Mouse (Mus musculus): ENCODE measurements around the gene Ganab. TPM values are rescaled to one million over a fixed set of nuclear protein-coding genes. Genes with fewer than 3 reads are reported as not detected.

The Ganab gene
- polyA plus RNA-seq, 1 experiment from 2014 or later = 103 TPM

DNA sequence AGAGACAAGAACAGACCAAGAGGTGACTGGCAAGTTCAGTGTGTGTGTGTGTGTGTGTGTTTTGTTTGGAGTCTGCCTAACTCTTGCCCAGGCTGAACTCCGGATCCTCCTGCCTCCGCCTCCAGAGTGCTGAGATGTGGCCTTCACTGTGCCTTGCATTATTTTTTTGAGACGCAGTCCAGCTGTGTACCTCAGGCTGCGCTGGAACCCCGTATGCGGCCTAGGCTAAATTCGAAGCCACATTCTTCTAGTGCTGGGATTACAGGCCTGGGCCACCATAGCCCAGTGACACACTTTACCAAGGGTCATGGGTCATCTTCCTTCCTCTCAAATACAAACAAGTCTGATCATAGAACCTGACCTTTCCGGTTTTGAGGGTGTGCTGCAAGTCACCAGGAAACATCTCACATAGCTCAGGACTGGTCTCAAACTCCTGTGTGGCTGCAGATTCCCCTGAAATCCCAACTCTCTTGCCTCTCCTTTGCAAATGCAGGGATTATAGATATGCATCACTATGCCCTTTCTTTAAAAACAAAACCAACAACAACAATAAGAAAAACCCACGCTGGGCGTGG is 25.5 kb upstream of the Ganab start:
- 79% methylated on average over 10 of the region's 10 CpGs for WGBS
- Histone ChIP-seq H3K27ac (peak overlapping the region; percentile 94), H3K36me3 (peaks cover 37% of the 10 kb centered on the region), H3K9me3 (no peaks in the 10 kb centered on the region), H3K27me3 (ENCODE audit: insufficient read depth, poor library complexity, severe bottlenecking) (no peaks in the 10 kb centered on the region), H3K4me3 (peak overlapping the region; percentile 94), H3K4me1 (peaks cover 6% of the 10 kb centered on the region)
- no peak for DNase-seq (ENCODE audit: low spot score)

DNA sequence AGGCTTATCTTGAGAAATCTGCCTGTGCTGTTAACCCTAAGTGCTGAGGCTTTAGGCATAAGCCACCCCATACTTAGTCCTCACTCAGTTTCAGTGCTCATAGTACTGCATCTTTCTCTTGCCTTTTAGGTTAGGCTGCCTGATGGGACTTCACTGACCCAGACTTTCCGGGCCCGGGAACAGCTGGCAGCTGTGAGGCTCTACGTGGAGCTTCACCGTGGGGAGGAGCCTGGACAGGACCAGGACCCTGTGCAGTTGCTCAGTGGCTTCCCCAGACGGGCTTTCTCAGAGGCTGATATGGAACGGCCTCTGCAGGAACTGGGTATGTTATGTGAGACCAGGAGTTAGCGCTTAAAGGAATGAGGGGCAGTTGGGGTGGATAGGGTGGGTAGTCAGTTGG is 22.8 kb upstream of the Ganab start:
- peaks cover 46% of the 10 kb centered on the region for H3K36me3 ChIP-seq
- H3K4me3 ChIP-seq = no peak overlapping the region
- H3K27me3 ChIP-seq (ENCODE audit: insufficient read depth, poor library complexity, severe bottlenecking) = no peaks in the 10 kb centered on the region
- WGBS = 90% methylated on average over 7 of the region's 7 CpGs
- H3K27ac ChIP-seq = no peak overlapping the region
- H3K4me1 ChIP-seq = peaks cover 11% of the 10 kb centered on the region
- no peaks in the 10 kb centered on the region for H3K9me3 ChIP-seq
- no peak for DNase-seq (ENCODE audit: low spot score)

DNA sequence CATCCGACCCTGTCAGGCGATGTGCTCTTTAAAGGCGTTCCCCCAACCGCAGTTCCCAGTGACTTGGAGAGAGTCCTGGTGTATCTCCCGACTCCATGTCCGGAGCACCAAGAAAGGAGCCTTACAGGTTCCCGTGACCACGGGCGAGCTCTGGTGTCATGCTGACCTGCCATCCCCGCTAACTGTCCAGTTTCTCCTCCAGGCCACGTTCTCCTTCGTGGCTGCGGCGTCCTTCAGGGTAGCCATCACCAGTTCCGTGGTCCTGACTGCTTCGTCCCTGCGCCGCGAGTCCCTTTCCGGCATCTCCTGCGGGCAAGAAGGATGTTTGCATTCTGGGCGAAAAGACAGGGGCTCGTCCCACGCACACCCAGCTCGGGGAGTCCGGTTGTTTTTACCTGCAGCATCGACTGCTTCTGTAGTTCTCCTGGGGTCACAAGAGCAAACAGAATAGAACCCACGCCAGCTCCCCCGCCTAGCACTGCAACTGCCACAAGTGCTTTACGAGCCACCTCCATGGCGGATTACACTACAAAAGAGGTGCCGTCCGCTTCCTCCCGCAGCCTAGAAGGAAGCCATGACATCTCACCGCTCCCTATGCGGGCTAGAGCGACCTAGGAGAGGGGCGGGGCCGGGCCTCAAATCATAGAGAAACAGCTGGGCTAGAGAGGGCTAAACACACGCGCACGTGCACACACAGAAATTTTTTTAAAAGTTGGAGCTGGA is 17.4 kb upstream of the Ganab start, which contains the start of gene Uqcc3:
Uqcc3 (minus strand) TSS at position 613 of the 723 bp plus-strand sequence.
- H3K27ac ChIP-seq = peak within 1 kb of the TSS; percentile 94
- no peaks in the 10 kb centered on the region for H3K27me3 ChIP-seq (ENCODE audit: insufficient read depth, poor library complexity, severe bottlenecking)
- H3K4me1 ChIP-seq = peaks cover 5% of the 10 kb centered on the region; the same call in 1 of the 2 replicates
- peak; percentile 93 for DNase-seq (ENCODE audit: low spot score)
- no peaks in the 10 kb centered on the region for H3K9me3 ChIP-seq
- peak within 1 kb of the TSS; percentile 67 for H3K4me3 ChIP-seq
- WGBS = 2% methylated on average over 42 of the region's 42 CpGs
- peaks cover 23% of the 10 kb centered on the region for H3K36me3 ChIP-seq

DNA sequence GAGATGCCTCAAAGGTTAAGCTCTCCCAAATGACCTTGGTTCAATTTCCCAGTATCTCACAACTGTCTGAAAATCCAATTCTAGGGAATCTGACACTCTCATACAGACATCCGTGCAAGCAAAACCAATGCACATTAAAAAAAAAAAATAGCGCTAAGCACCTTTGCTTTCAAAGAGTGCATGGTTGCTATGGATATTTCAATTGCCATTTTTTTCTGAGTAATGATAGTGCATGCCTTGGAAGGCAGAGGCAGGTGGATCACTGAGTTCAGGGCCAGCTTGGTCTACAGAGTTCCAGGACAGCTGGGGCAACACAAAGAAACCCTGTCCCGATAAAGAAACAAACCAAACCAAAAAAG is 16.9 kb upstream of the Ganab start:
- Histone ChIP-seq H3K4me1 (peaks cover 5% of the 10 kb centered on the region; the same call in 1 of the 2 replicates), H3K36me3 (peaks cover 17% of the 10 kb centered on the region), H3K27me3 (ENCODE audit: insufficient read depth, poor library complexity, severe bottlenecking) (no peaks in the 10 kb centered on the region), H3K4me3 (peak overlapping the region; percentile 67), H3K27ac (peak overlapping the region; percentile 94; the same call in 1 of the 2 replicates), H3K9me3 (no peaks in the 10 kb centered on the region)
- whole genome bisulfite sequencing = 22% methylated on average over 3 of the region's 3 CpGs
- DNase-seq (ENCODE audit: low spot score) = no peak

DNA sequence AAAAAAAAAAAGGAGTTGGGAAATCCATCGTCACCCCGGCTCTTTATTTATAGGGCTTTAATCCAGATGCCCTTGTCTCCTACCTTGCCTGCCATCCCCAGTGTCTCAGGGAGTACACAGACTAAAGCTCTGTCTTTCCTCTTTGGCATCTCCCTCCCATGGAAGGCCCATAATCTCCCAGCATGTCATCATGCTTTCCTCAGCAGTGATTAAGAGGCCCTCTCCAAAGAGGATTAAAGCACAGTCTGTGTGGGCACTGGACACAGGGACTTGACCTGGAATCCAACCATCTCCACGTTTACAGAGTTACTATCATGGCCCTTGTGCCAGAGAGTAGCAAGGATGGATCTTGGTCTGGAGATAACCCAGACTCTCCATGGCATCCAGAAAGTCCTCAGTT is 14.3 kb upstream of the Ganab start, which contains the start of the genes Lbhd1 and Gm49403:
Lbhd1 (plus strand) TSS at position 117 of the 400 bp plus-strand sequence.
Gm49403 (plus strand) TSS at position 315 of the 400 bp plus-strand sequence.
- no peak for DNase-seq (ENCODE audit: low spot score)
- Histone ChIP-seq H3K4me3 (no peak within 1 kb of the TSS), H3K36me3 (no peaks in the 10 kb centered on the region), H3K27me3 (ENCODE audit: insufficient read depth, poor library complexity, severe bottlenecking) (no peaks in the 10 kb centered on the region), H3K9me3 (no peaks in the 10 kb centered on the region), H3K27ac (no peak within 1 kb of the TSS), H3K4me1 (peaks cover 10% of the 10 kb centered on the region)
- WGBS = 72% methylated on average over 3 of the region's 3 CpGs

DNA sequence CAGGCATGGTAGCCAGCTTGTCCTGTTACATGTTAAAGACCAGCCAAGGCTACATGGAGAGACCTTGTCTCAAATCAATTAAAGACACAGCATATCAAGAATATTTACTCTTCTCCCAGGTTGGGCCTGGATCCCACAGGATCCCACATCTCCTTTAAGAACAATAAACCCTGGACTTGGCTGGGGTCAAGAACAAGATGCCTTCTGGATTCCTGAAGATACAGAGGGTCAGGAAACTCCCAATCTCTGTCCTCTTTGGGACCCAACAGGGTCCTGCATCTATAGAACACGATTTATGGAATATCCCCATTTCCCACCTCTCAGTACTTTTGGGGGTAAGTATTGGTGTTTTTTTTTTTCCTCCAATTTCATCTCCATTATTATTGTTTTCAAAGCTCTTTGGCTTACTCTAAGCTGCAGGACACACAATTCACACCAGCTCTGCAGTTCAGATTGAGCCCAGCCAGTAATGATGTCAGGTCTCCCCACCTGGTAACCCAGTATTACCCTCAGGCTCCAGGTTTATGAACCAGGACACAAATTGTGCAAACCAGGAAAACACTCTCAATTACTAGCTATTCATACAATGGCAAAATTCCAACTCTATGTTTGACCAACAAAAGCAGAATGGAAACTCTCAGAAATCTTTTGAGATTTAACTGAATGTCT is 10.8 kb upstream of the Ganab start:
- Histone ChIP-seq H3K4me1 (peaks cover 8% of the 10 kb centered on the region), H3K9me3 (no peaks in the 10 kb centered on the region), H3K27ac (peak overlapping the region; percentile 88), H3K27me3 (ENCODE audit: insufficient read depth, poor library complexity, severe bottlenecking) (no peaks in the 10 kb centered on the region), H3K4me3 (peak overlapping the region; percentile 71; the same call in 1 of the 2 replicates), H3K36me3 (peaks cover 13% of the 10 kb centered on the region)
- no peak for DNase-seq (ENCODE audit: low spot score)
- 41% methylated on average over 1 of the region's 1 CpGs for WGBS

DNA sequence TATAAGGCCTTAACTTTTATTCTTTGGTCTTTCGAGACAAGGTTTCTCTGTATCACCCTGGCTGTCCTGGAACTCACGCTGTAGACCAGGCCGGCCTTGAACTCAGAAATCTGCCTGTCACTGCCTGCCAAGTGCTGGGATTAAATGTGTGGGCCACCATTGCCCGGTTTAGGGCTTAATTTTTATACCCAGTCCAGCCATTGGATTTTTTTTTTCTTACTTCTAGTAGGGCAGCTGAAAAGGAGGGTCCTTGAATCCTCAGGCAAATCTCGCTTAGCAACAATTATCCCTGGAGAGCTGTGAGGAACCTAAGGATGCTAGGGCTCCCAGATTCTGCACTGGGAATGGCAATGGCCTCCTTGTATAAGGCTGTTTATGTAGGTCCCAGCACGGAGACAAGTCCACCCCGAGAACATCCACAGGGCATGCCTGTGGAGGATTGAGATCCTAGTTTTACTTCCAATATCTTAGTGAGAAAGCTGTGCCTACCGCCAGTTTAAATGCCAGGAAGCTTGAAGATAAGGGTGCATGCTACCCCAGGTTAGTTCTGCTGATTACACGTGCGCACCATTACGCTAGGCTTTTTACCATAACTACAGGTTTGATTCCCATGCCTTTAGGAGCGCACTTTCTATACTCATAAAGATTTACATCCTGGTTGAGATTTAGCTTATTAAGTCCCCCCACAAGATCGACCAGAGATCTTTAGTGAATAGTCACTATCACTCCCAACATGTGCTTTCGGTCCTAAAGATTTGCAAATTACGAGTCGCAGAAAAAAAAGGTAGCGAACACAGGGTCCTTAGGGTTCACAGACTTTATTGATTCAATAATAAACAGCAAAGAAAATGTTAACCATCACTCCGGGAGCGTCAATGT is 10.0 kb upstream of the Ganab start:
- Histone ChIP-seq H3K27ac (peak overlapping the region; percentile 88), H3K9me3 (no peaks in the 10 kb centered on the region), H3K27me3 (ENCODE audit: insufficient read depth, poor library complexity, severe bottlenecking) (no peaks in the 10 kb centered on the region), H3K4me3 (peak overlapping the region; percentile 71), H3K36me3 (peaks cover 13% of the 10 kb centered on the region), H3K4me1 (peaks cover 8% of the 10 kb centered on the region)
- no peak for DNase-seq (ENCODE audit: low spot score)
- 19% methylated on average over 19 of the region's 19 CpGs for WGBS

DNA sequence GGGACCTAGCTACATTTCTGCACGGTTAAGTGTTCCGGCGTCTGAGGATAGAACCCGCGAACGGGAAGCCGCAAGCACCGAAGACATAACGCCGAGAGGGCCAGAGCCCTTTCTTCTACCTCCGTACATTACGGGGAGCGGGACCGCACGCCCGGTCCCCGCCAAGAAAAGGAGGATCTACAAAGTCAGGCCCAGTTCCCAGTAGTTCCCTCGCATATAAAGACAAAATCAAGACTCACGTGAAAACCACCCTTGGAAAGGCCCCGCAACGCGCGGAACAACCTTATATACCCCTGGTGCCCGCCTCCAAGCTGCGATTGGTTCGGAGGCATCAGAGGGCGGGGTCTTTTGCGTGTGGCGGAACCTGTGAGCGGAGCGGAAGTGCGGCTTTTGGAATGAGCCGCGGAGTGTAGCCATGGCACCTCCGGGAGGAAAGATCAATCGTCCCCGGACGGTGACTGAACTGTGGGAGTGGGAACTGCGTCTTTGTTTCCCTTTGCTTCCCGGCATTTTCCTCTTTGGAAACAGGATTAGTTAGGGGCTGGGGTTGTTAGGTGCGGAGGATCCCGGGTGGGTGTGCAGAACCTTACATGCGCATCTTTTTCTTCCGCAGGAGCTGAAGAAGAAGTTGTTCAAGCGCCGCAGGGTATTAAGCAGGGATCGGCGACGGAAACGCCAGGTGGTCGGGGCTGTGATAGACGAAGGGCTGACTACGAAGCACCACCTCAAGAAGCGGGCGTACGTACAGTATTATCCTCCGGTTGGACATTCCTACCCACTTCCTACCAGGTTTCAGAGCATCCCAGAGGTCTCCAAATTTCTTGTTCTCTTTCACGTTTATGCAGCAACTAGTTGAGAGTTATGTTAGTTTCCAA is 9.1 kb upstream of the Ganab start, which contains the start of the genes 1810009A15Rik and Gm49416:
1810009A15Rik (plus strand) TSS at position 343 of the 875 bp plus-strand sequence.
Gm49416 (plus strand) TSS at position 416 of the 875 bp plus-strand sequence.
- H3K4me1 ChIP-seq = peaks cover 11% of the 10 kb centered on the region
- WGBS = under 1% methylated on average over 58 of the region's 58 CpGs
- H3K4me3 ChIP-seq = peak within 1 kb of the TSS; percentile 71
- H3K9me3 ChIP-seq = no peaks in the 10 kb centered on the region
- H3K27me3 ChIP-seq (ENCODE audit: insufficient read depth, poor library complexity, severe bottlenecking) = no peaks in the 10 kb centered on the region
- peaks cover 13% of the 10 kb centered on the region for H3K36me3 ChIP-seq
- peak; percentile 98 for DNase-seq (ENCODE audit: low spot score)
- H3K27ac ChIP-seq = peak within 1 kb of the TSS; percentile 88

DNA sequence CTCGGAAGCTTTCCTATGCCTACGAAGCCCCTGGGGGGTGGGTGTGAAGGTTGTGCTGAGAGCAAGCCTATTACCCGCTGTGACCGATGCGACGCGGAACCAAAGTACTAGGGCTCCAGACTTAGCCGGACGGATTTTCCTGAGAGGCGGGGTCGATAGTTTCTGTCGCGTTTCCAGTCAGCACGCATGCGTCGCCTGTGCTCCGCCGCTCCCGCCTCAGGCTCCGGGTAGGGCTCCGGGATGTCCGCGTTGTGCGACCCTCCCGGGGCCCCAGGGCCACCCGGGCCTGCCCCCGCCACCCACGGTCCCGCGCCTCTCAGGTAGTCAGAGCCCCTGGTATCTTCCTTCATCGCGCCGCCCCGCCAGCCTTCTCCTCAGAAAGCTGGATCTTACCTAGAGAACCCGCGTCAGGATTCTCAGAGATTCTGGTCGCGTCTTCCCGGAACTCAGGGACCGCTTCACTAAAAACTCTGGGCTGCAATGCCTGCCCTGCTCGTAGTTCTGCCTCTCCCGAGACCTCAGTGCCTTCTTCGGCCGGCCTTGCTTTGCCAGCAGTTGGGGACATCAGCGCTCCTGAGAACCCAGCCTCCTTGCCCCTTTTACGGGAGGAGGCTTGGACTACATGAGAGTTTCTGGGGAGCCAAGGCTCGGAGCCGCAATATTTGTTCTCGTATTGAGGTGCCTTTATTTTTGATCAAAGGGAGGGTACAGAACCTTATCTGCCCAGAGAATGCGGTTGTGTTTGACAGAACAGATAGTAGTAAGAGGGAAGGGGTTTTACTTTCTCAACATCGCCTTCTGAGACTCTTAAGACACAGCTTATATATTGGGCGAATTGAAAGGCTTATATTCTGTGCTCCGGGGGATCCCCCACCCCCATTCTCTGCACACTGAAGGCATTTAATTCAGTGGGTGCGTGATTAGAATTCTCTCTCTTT is 4.8 kb upstream of the Ganab start, which contains the start of gene Ints5:
Ints5 (plus strand) TSS at position 177 of the 938 bp plus-strand sequence.
- Histone ChIP-seq H3K4me3 (peak within 1 kb of the TSS; percentile 92), H3K27ac (peak within 1 kb of the TSS; percentile 93), H3K36me3 (peaks cover 41% of the 10 kb centered on the region), H3K4me1 (peaks cover 33% of the 10 kb centered on the region), H3K9me3 (no peaks in the 10 kb centered on the region), H3K27me3 (ENCODE audit: insufficient read depth, poor library complexity, severe bottlenecking) (no peaks in the 10 kb centered on the region)
- DNase-seq (ENCODE audit: low spot score) = peak; percentile 93
- WGBS = 2% methylated on average over 54 of the region's 54 CpGs

DNA sequence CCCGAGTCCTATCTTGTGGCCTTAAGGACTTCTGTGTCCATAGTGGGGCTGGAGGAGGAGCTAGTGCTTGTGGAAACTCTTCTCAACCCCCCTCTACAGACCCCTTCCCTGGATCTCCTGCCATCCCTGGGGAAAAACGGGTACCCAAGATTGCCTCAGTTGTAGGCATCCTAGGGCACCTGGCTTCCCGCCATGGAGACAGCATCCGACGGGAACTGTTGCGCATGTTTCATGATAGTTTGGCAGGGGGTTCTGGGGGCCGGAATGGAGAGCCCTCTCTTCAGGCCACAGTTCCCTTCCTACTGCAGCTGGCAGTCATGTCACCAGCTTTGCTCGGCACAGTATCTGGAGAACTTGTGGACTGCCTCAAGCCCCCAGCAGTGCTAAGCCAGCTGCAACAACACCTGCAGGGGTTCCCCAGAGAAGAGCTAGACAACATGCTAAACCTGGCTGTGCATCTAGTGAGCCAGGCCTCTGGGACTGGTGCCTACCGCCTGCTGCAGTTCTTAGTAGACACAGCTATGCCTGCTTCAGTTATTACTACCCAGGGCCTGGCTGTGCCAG is 2.4 kb upstream of the Ganab start:
- WGBS = 89% methylated on average over 9 of the region's 9 CpGs
- H3K27me3 ChIP-seq (ENCODE audit: insufficient read depth, poor library complexity, severe bottlenecking) = no peaks in the 10 kb centered on the region

More for the DNA sequence above, 2.4 kb upstream of the Ganab start:
- Histone ChIP-seq H3K9me3 (no peaks in the 10 kb centered on the region), H3K4me1 (peaks cover 39% of the 10 kb centered on the region), H3K27ac (no peak overlapping the region), H3K36me3 (peaks cover 44% of the 10 kb centered on the region), H3K4me3 (no peak overlapping the region)
- DNase-seq (ENCODE audit: low spot score) = no peak
